Comparison of ENCODE assay signal across 8 mouse cellular contexts in the genomic region with DNA sequence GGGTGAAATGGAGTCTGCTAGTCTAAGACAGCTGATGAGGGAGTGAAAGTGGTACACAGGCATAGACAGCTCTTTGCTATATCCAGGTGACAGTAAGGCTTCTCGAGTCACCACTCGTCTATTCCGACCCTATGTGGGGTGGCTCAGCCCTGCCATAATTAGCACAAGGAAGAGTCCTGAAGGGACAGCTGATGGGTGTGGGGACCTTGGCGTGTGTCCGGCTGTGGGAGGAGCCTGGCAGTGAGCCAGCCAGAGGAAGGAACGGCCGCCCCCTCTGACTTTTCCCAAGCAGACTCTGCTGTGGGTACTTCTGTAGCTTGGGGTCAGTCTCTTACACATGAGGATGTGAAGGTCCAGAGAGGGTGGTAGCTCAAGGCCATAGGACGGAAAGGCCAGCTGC. TPM values are rescaled to one million over a fixed set of nuclear protein-coding genes. Genes with fewer than 3 reads are reported as not detected.
DNase-seq lines count a peak whose midpoint lies in the region; ATAC-seq and TF ChIP-seq lines count a peak whose summit lies in the region.

No protein-coding gene starts in this region.

- H3K27ac ChIP-seq in heart, embryonic 10.5 days = no peak overlapping the region
- H3K27ac ChIP-seq in hindbrain, postnatal 0 days = no peak overlapping the region
- H3K27ac ChIP-seq in liver, embryonic 13.5 days = no peak overlapping the region
- no peak overlapping the region for H3K27ac ChIP-seq in thymus, adult 2 months (ENCODE audit: control insufficient read depth, insufficient read depth, low read length)

- H3K36me3 ChIP-seq in heart, embryonic 10.5 days = peaks cover 8% of the 10 kb centered on the region; the same call in 1 of the 2 replicates
- H3K36me3 ChIP-seq in hindbrain, postnatal 0 days (ENCODE audit: insufficient read depth, low read length) = no peaks in the 10 kb centered on the region; the same call in 1 of the 2 replicates
- no peaks in the 10 kb centered on the region for H3K36me3 ChIP-seq in liver, embryonic 13.5 days
- H3K36me3 ChIP-seq in thymus, adult 2 months (ENCODE audit: control insufficient read depth, insufficient read depth, low read length) = no peaks in the 10 kb centered on the region

- peaks cover 64% of the 10 kb centered on the region for H3K4me1 ChIP-seq in heart, embryonic 10.5 days
- 0 out of 2 replicates have a peak, but pooled peaks cover 5% of the 10 kb centered on the region for H3K4me1 ChIP-seq in hindbrain, postnatal 0 days (ENCODE audit: insufficient read depth, low read length)
- no peaks in the 10 kb centered on the region for H3K4me1 ChIP-seq in liver, embryonic 13.5 days (replicated peaks)
- no peaks in the 10 kb centered on the region for H3K4me1 ChIP-seq in thymus, adult 2 months (replicated peaks; ENCODE audit: control insufficient read depth, insufficient read depth, low read length)

- ATAC-seq in hindbrain, postnatal 0 days = no peak
- ATAC-seq in liver, embryonic 13.5 days (ENCODE audit: low read depth) = peak; percentile 30

- no peak overlapping the region for H3K4me3 ChIP-seq in heart, embryonic 10.5 days
- H3K4me3 ChIP-seq in hindbrain, postnatal 0 days (ENCODE audit: low read length) = no peak overlapping the region
- H3K4me3 ChIP-seq in liver, embryonic 13.5 days (replicated peaks) = no peak overlapping the region
- H3K4me3 ChIP-seq in thymus, adult 2 months (ENCODE audit: control insufficient read depth, insufficient read depth, low read length) = no peak overlapping the region

- H3K4me2 ChIP-seq in hindbrain, postnatal 0 days (ENCODE audit: low read depth, low read length) = no peak overlapping the region
- no peak overlapping the region for H3K4me2 ChIP-seq in liver, embryonic 13.5 days

- no peak for TF ChIP-seq POLR2A in thymus, adult 2 months (IDR thresholded peaks at IDR 0.05; ENCODE audit: control insufficient read depth, extremely low read depth, insufficient read depth, low read length, poor library complexity)

- peak; percentile 97 for DNase-seq in heart, adult 11 months
- DNase-seq in heart, embryonic 10.5 days (ENCODE audit: low spot score) = no peak
- peak; percentile 85 for DNase-seq in adrenal gland, postnatal 14 days
- DNase-seq in hindbrain, postnatal 0 days (ENCODE audit: low spot score) = peak; percentile 40
- DNase-seq in liver, embryonic 13.5 days = no peak
- no peak for DNase-seq in embryo, embryonic 10.5 days (ENCODE audit: low spot score)
- no peak for DNase-seq in embryo, embryonic 10 days (ENCODE audit: low spot score)
- DNase-seq in thymus, adult 2 months = no peak

- TF ChIP-seq CTCF in hindbrain, postnatal 0 days (IDR thresholded peaks at IDR 0.05; ENCODE audit: low read depth) = no peak
- no peak for TF ChIP-seq CTCF in thymus, adult 2 months (IDR thresholded peaks at IDR 0.05; ENCODE audit: borderline replicate concordance, control insufficient read depth, extremely low read depth, insufficient read depth, low read length, poor library complexity)

- H3K9ac ChIP-seq in hindbrain, postnatal 0 days (replicated peaks; ENCODE audit: low read length) = no peak overlapping the region
- H3K9ac ChIP-seq in liver, embryonic 13.5 days = no peak overlapping the region

- H3K9me3 ChIP-seq in heart, embryonic 10.5 days = no peaks in the 10 kb centered on the region
- H3K9me3 ChIP-seq in hindbrain, postnatal 0 days (ENCODE audit: low read length) = no peaks in the 10 kb centered on the region
- no peaks in the 10 kb centered on the region for H3K9me3 ChIP-seq in liver, embryonic 13.5 days (replicated peaks)

- WGBS in heart, embryonic 10.5 days = 35% methylated on average over 8 of the region's 8 CpGs
- 42% methylated on average over 8 of the region's 8 CpGs for WGBS in hindbrain, postnatal 0 days
- 50% methylated on average over 8 of the region's 8 CpGs for WGBS in liver, embryonic 13.5 days (ENCODE audit: insufficient replicate concordance)
- WGBS in thymus, adult 2 months = 81% methylated on average over 8 of the region's 8 CpGs

- H3K27me3 ChIP-seq in heart, embryonic 10.5 days (ENCODE audit: insufficient read depth, poor library complexity, severe bottlenecking) = no peaks in the 10 kb centered on the region
- no peaks in the 10 kb centered on the region for H3K27me3 ChIP-seq in hindbrain, postnatal 0 days (ENCODE audit: insufficient read depth, low read length)
- no peaks in the 10 kb centered on the region for H3K27me3 ChIP-seq in liver, embryonic 13.5 days
- H3K27me3 ChIP-seq in thymus, adult 2 months (ENCODE audit: control insufficient read depth, insufficient read depth, low read length) = no peaks in the 10 kb centered on the region

RNA-seq across cellular contexts. Expression of gene Adamts7, which starts 21.2 kb away (rescaled TPM):
- polyA plus RNA-seq in heart, embryonic 10.5 days (2016; fragmentation: Nextera tagmentation; extraction: Ambion mirVana) = 5.6 and 7.0 TPM in 2 replicates
- 8.6 and 9.0 TPM in 2 replicates for total RNA-seq in adrenal gland, postnatal 14 days (2021)
- total RNA-seq in hindbrain, postnatal 0 days (2014; rRNA removed) = 6.4 and 10.4 TPM in 2 replicates
- polyA plus RNA-seq in hindbrain, postnatal 0 days (2015; fragmentation: Nextera tagmentation; extraction: Ambion mirVana) = 2.7 and 2.9 TPM in 2 replicates
- polyA plus RNA-seq in liver, embryonic 13.5 days (2015; fragmentation: Nextera tagmentation; extraction: Ambion mirVana) = 0.71 and 1.4 TPM in 2 replicates
- 3.5 and 5.0 TPM in 2 replicates for polyA plus RNA-seq in thymus, adult 2 months (2012; rRNA removed)

Comparison
In these comparisons a context has a peak if more than half of its experiments do, and no peak if none do; other contexts are left out.
1. DNase-seq: peak in heart, adult 11 months (single experiment), adrenal gland, postnatal 14 days (single experiment) and hindbrain, postnatal 0 days (single experiment); none in heart, embryonic 10.5 days (single experiment), liver, embryonic 13.5 days (single experiment), embryo, embryonic 10.5 days (single experiment), embryo, embryonic 10 days (single experiment) and thymus, adult 2 months (single experiment).